Mouse (Mus musculus) erythroblast, embryonic 14.5 days (primary cell): ENCODE data around the gene Tex52.

Source experiments
- GATA1 ChIP-seq: IDR thresholded peaks from 2 replicates; pipeline ENCODE4 v1.6.1; 2012; ENCODE audit warnings: low read length, inconsistent platforms, mixed read lengths
- TAL1 ChIP-seq: IDR thresholded peaks from 3 replicates; pipeline ENCODE4 v1.6.1; 2012; ENCODE audit warnings: low read length, inconsistent platforms, mixed read lengths

- TF ChIP-seq GATA1: no peak
- TF ChIP-seq TAL1: peak; percentile 14; the same call in 1 of the 3 replicates
Measured at GRCm38 (mm10) chr6:128423496-128424268, 48.4 kb downstream of the Tex52 start.
